Mouse (Mus musculus) left cerebral cortex, adult 11 months (tissue): ENCODE results near the gene Daam2.
A peak's percentile ranks its signal among the peaks of the same experiment; 100 is the strongest.

ENCODE experiments used
- DNase-seq: peaks from one replicate; pipeline ENCODE4 v3.0.0; 2022; ENCODE audit warnings: low spot score

Gene Daam2

GRCm38 (mm10) chr17:49563830-49564470 is at the start of gene Daam2:
TSS of gene Daam2 (minus strand) at chr17:49564343.
- peak; percentile 40 for DNase-seq

DNA sequence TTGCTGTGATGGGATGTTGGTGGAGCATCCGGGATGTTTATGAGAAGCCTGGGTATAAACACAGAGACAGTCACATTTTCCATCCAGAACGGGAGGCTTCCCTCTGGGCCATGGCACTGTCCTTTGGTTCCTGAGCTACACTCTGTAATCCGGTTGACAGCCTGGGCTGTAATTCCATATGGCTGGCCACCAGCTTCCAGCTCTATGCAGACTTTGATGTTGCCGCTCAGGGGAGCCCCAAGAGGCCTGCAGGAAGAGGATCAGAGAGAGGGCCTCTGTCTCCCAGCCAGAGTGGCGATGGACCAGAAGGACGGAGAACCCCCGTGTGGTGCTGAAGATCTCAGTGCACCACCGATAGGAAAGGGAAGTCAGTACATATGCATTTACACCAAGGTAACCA is 46.2 kb upstream of the Daam2 start:
- no peak for DNase-seq

- DNase-seq: no peak
Measured at GRCm38 (mm10) chr17:49607351-49608027, 43.3 kb upstream of the Daam2 start.

DNA sequence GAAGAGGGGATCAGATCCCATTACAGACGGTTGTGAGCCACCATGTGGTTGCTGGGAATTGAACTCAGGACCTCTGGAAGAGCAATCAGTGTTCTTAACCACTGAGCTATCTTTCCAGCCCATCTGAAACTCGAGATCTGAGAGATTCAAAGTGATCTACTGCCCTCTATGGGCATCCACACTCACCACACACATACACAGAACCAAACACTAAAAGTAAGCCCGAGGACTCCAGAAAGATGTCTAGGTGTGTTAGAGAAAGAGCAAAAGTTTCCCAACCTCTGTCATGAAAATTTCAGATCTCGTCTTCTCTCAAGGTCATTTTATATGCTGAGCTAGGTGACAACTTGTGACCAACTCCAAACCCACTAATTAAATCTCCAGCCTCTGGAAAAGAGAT is 41.3 kb upstream of the Daam2 start:
- DNase-seq: no peak

- peak; percentile 31 for DNase-seq
Measured at GRCm38 (mm10) chr17:49590051-49590450, 25.9 kb upstream of the Daam2 start.

DNA sequence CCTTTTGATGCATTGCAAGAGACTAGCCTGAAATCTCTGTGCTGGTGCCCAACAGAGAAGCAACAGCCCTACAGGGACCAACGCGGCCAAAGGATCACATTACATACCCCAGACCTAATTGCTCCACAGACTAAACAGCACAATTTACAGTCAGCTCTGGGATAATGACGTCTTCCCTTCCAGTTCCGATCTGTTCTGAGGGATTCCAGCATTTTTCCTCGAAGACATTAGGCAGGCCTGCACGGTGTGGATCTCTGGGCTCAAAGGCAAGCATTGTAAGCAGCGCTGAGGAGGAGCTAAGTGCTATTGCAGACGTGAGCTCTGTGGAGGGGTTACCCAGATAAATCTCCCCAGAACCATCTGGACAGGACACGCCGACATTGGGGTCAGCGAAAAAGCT is 18.3 kb upstream of the Daam2 start:
- no peak for DNase-seq

GRCm38 (mm10) chr17:49577321-49577720 is 13.2 kb upstream of the Daam2 start:
- DNase-seq: no peak

DNA sequence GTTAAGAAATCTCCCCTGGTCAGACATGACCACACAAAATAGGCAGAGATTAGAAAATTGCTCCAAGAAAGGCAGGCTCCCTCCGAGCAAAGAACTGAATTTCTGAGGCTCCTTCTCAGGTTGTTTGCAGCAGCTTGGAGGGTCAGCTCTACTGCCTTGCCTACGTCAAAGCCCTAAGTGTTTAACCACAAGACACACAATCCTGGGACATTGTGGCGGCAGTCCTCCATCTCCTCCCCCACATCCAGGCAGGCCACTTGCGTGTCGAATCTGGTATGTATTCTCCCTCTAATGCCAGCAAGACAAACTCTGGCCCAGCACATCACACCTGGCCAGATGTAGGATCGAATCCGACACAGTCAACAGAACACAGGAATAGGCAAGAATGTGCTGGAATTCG is 4.6 kb upstream of the Daam2 start:
- DNase-seq: no peak

DNA sequence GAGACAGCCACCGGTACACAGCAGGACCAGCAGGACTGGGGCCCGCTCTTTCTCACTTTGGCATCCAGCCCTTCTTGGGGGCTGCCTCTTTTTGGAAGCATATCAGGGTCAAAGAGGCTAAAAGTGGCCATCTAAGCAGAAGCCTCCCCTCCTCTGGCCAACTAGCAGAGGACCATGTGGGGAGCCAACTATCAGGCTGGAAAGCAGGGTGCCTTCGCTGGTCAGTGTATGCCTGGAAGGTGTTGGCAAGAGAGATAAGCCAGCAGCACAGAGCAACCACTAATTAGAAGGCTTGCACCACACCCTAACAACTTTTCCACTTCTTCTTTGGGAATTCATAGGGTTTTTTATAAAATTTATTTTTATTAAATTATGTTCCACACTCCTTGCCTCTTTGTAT is 346 bp upstream of the Daam2 start:
- DNase-seq: no peak

GRCm38 (mm10) chr17:49563416-49563780 is 745 bp downstream of the Daam2 start:
- no peak for DNase-seq

GRCm38 (mm10) chr17:49562701-49563415 is 1.3 kb downstream of the Daam2 start:
- DNase-seq: no peak

DNA sequence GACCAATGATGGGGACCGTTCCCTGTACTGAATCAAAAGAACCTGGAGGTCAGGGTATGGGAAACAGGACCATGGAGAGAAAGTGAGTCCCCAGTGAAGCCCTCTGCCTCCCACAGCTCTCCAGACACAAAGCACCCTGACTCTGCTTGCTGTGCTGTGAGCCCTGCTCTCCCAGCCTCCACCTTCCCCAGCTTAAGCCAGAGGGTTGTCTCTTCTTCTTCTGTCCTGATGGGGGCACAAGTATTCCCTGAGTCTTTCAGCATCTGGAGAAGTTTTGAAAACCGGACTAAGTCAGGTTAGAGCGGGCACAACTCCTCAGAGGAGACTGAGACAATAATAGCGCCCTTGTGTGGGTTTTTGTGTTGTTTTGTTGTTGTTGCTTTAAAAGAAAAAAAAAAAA is 2.2 kb downstream of the Daam2 start:
- no peak for DNase-seq

- DNase-seq: no peak
Measured at GRCm38 (mm10) chr17:49559786-49560289, 4.3 kb downstream of the Daam2 start.

- DNase-seq: no peak
Measured at GRCm38 (mm10) chr17:49556169-49556568, 8.0 kb downstream of the Daam2 start.

DNA sequence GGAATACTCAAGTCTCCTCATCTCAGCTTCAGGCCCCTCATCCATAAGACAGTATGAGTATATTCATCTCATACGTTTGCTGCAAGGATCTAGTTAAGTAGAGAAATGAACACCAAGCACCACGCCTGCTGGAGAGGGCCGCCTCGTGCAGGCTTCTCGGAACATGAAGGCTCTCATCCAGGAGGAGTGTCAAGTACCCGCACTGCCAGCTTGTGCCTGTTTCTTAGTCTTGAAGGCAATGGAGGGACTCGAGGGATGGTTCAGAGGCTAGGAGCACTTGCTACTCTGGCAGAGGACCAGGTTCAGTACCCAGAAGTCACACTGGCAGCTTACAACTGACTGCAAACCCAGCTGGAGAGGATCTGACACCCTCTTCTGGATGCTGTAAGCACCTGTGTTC is 12.2 kb downstream of the Daam2 start:
- DNase-seq: no peak

GRCm38 (mm10) chr17:49551465-49551864 is 12.7 kb downstream of the Daam2 start:
- DNase-seq: no peak

GRCm38 (mm10) chr17:49545997-49546396 is 18.1 kb downstream of the Daam2 start:
- no peak for DNase-seq

DNA sequence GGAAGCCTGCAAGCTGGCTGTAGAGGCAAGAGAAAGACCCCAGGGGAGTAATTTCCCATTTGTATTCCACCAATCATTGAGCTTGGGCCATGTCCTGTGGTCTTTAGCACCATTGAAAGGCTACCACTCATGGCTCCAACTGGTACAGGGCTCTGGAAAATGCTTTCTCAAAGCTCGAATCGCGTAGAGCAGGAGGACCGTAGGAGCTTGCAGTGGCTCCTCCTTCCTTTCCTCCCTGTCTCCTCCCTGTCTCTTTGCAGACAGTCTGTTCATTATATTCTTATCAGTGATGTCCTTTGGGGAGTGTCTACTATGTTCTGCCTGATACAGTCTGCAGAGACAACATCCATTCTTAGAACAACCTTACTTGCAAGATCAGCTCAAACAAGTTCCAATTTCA is 18.7 kb downstream of the Daam2 start:
- no peak for DNase-seq

- DNase-seq: no peak
Measured at GRCm38 (mm10) chr17:49544561-49544960, 19.6 kb downstream of the Daam2 start.

DNA sequence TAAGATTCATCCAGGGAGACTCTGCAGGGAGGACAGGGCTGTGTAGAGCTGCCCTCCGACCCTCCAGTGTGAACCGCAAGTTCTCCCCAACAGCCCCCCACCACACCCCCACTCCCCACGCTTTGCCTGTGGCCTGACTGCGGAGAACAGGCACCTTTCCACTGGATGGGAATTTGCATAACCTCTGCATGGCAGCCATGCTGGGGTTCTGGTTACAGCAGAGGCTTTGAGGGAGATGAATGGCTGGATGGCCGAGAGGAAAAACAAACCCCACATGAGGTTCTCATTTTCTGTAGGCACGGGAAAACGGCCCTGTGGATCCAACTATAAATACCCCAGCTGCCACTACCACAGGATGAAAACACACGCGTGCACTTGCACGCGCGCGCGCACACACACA is 23.4 kb downstream of the Daam2 start:
- DNase-seq: no peak

GRCm38 (mm10) chr17:49539204-49539603 is 24.9 kb downstream of the Daam2 start:
- peak; percentile 48 for DNase-seq

DNA sequence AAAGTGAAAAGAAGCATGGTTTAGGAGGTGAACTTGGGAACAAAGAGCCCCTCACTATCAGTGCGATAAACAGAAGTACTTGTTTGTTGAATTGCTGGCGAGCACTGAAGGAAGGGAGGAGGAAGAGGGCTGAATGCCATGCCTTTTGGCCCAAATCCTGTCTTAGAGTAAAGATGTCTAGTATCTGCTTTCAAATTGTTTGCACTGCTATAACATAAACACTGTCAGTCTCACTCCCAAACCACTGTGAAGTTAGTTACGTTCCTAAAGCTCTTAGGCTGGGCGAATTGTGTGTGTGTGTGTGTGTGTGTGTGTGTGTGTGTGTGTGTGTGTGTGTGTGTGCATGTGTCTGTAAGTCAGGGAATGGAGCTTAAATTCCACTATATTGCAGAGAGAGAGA is 28.6 kb downstream of the Daam2 start:
- DNase-seq: no peak

- no peak for DNase-seq
Measured at GRCm38 (mm10) chr17:49534267-49534719, 29.9 kb downstream of the Daam2 start.
